Mouse (Mus musculus): ENCODE measurements around the gene Olfr103. TPM values are rescaled to one million over a fixed set of nuclear protein-coding genes. Genes with fewer than 3 reads are reported as not detected.

Olfr103 gene
- total RNA-seq (2021) = not detected
- long read RNA-seq, experiment 1 = 0 reads
- long read RNA-seq, experiment 2 = 0 reads

GRCm38 (mm10) chr17:37339598-37339997 is at the start of gene Olfr103:
Gene Olfr103 (minus strand): TSS chr17:37339698.
- no peak for DNase-seq

DNA sequence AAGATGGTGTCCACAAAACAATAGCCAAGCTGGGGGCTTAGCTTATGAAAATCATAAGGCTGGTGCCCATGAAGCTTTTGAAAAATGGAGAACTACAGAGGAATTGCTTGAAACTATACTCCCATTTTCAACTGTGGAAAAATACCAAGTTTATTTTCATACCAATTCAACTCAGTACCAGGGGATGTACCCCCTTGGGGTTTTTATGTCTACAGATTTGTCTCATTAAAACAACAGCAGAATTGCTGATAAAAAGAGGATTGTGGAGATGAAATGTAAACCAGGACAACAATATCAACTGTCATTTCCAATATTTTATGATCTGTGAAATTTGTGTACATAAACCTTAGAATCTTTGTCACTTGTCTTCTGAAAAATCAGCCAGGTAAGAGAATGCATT is 39.2 kb upstream of the Olfr103 start, which contains the start of gene Olfr105-ps:
Gene Olfr105-ps (plus strand): TSS at position 301 of the 400 bp plus-strand sequence.
- no peak for DNase-seq

- DNase-seq = no peak
Observed at GRCm38 (mm10) chr17:37359282-37359681, 19.8 kb upstream of the Olfr103 start, which contains the start of gene Olfr104-ps. Gene Olfr104-ps (plus strand): TSS chr17:37359582.

DNA sequence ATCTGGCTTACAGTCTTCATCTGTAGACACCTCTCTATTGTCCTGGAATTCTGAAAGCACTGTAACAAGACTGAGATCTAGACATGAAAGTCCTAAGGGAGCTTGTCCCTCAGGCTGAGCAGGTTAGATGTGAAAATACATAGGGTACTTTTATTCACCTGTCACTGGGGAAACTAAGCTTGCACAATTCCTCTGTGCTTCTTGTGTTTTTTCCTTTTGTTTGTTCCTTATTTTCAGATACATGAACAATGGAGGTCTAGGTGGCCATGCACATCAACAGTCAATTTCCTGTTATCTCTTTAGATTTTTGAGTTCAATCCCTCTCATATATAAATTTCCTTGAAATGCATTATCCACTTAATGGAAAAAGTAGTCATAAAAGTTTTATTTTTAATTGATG is 22.5 kb downstream of the Olfr103 start, which contains the start of gene Olfr102:
Gene Olfr102 (minus strand): TSS at position 101 of the 400 bp plus-strand sequence.
- no peak for DNase-seq

GRCm38 (mm10) chr17:37310146-37310699 is 29.3 kb downstream of the Olfr103 start:
- no peak for DNase-seq

- DNase-seq = no peak
Observed at GRCm38 (mm10) chr17:37308483-37308882, 31.0 kb downstream of the Olfr103 start.

DNA sequence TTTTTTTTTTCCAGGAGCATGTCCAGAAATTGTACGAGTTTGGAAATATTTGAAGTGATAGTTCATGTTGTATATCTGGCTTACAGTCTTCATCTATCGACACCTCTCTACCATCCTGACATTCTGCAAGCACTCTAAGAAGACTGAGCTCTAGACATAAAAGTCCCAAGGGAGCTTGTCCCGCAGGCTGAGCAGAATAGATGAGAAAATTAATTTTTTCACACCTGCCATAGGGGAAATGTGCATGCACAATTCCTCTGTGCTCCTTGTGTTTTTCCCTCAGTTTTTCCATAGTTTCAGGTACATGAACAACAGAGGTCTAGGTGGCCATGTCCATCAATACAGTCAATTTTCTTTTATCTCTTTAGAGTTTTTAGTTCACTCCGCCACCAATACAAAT is 35.3 kb downstream of the Olfr103 start, which contains the start of gene Olfr101:
Gene Olfr101 (minus strand): TSS at position 101 of the 400 bp plus-strand sequence.
- DNase-seq = no peak

Other genes with a start within 250 kb of the Olfr103 start
- not detected for gene Olfr91, start 241.4 kb downstream of the Olfr103 start, total RNA-seq (2021)
- gene Olfr92, start 219.6 kb downstream of the Olfr103 start, total RNA-seq (2021) = not detected
- gene Olfr93, start 178.2 kb downstream of the Olfr103 start, total RNA-seq (2021) = not detected
- 1 to 10 TPM in 1 of 2 experiments, not detected in 1; 1.2 TPM for gene Ubd, start 145.8 kb downstream of the Olfr103 start, total RNA-seq (2021)
- not detected for gene Olfr94, start 138.7 kb downstream of the Olfr103 start, total RNA-seq (2021)
- gene Olfr95, start 126.6 kb downstream of the Olfr103 start, total RNA-seq (2021) = not detected
- gene Olfr96, start 119.6 kb downstream of the Olfr103 start, total RNA-seq (2021) = not detected
- gene Olfr97, start 102.4 kb downstream of the Olfr103 start, total RNA-seq (2021) = not detected
- gene Olfr98, start 75.9 kb downstream of the Olfr103 start, total RNA-seq (2021) = not detected
- 1 to 10 TPM; 4.1 to 5.4 TPM for gene H2-M3, start 69.5 kb downstream of the Olfr103 start, total RNA-seq (2021)
- gene Olfr99, start 56.2 kb downstream of the Olfr103 start, total RNA-seq (2021) = not detected
- not detected for gene Olfr101, start 35.4 kb downstream of the Olfr103 start, total RNA-seq (2021)
- gene Olfr102, start 22.6 kb downstream of the Olfr103 start, total RNA-seq (2021) = not detected
- gene Olfr104-ps, start 19.9 kb upstream of the Olfr103 start, total RNA-seq (2021) = not detected
- gene Olfr105-ps, start 39.3 kb upstream of the Olfr103 start, total RNA-seq (2021) = not detected
- not detected for gene Olfr106-ps, start 50.7 kb upstream of the Olfr103 start, total RNA-seq (2021)
- gene Olfr107, start 59.5 kb upstream of the Olfr103 start, total RNA-seq (2021) = not detected
- not detected for gene Olfr108, start 105.8 kb upstream of the Olfr103 start, total RNA-seq (2021)
- not detected for gene Olfr109, start 119.2 kb upstream of the Olfr103 start, total RNA-seq (2021)
- 1 to 10 TPM in 1 of 2 experiments, not detected in 1; 1.3 TPM for gene H2-M2, start 143.9 kb upstream of the Olfr103 start, total RNA-seq (2021)
- not detected for gene Olfr110, start 152.8 kb upstream of the Olfr103 start, total RNA-seq (2021)
- gene Olfr111, start 168.3 kb upstream of the Olfr103 start, total RNA-seq (2021) = not detected
- gene Olfr112, start 229.8 kb upstream of the Olfr103 start, total RNA-seq (2021) = not detected
- not detected for gene Olfr113, start 238.0 kb upstream of the Olfr103 start, total RNA-seq (2021)

Measured in heart, adult 18-20 months (tissue).